Mouse (Mus musculus) cortical plate, adult 2 months (tissue): ENCODE measurements around the gene Ntn1.

Experiments
- CTCF ChIP-seq: fragments of 200-500 bp; IDR thresholded peaks from 2 replicates; pipeline ENCODE4 v1.5.1; 2011; ENCODE audit warnings: mild to moderate bottlenecking, control low read depth, low read length; ENCODE audit not compliant: insufficient read depth; ENCODE audit errors: extremely low read depth
- POLR2A ChIP-seq: fragments of 200-500 bp; IDR thresholded peaks from 2 replicates; pipeline ENCODE4 v1.6.1; 2011; ENCODE audit warnings: mild to moderate bottlenecking, low read length, control low read depth; ENCODE audit not compliant: insufficient read depth; ENCODE audit errors: extremely low read depth

DNA sequence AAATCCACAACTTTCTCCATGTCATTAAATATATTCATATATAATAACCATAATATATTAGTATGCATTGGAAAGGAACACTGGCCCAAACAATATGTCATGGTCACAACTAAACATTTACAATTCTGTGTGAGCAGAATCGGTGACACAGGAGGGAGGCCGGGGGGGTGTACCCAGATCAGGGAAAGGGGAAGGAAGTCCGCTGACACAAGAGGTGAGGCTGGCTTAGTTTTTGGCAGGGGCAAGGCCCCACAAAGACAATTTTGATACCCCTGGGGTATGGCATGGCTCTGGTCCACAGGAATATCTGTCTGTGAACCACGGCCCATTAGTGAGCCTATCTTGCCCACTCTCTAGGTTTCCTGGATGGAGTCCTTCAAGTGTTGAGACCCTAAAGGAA is 191.1 kb downstream of the Ntn1 start:
- TF ChIP-seq CTCF (no peak), POLR2A (no peak)
